Mouse (Mus musculus): Measurements from ENCODE around the gene Stub1. TPM values are rescaled to one million over a fixed set of nuclear protein-coding genes. Genes with fewer than 3 reads are reported as not detected.

The Stub1 gene
- polyA plus RNA-seq, 1 experiment from 2014 or later = 404 TPM

- Histone ChIP-seq H3K27ac (peak within 1 kb of the TSS; percentile 87), H3K36me3 (peaks cover 14% of the 10 kb centered on the region), H3K4me1 (peaks cover 46% of the 10 kb centered on the region), H3K9me3 (no peaks in the 10 kb centered on the region), H3K4me3 (peak within 1 kb of the TSS; percentile 80), H3K27me3 (ENCODE audit: insufficient read depth, poor library complexity, severe bottlenecking) (no peaks in the 10 kb centered on the region)
- DNase-seq (ENCODE audit: low spot score) = peak; percentile 95
- WGBS = under 1% methylated on average over 35 of the region's 35 CpGs
These were observed 36.2 kb downstream of the Stub1 start, which contains the start of gene Metrn for GRCm38 (mm10) chr17:25796951-25797369. TSS of gene Metrn (minus strand) at chr17:25797136.

- H3K27ac ChIP-seq = peak overlapping the region; percentile 87
- DNase-seq (ENCODE audit: low spot score) = no peak
These were observed 36.9 kb downstream of the Stub1 start for GRCm38 (mm10) chr17:25796211-25796771.

GRCm38 (mm10) chr17:25795609-25796092, 37.6 kb downstream of the Stub1 start, which contains the start of gene AC134908.4:
TSS of gene AC134908.4 (minus strand) at chr17:25795659.
- WGBS = 10% methylated on average over 6 of the region's 6 CpGs
- Histone ChIP-seq H3K27me3 (ENCODE audit: insufficient read depth, poor library complexity, severe bottlenecking) (no peaks in the 10 kb centered on the region), H3K4me3 (peak within 1 kb of the TSS; percentile 80), H3K27ac (peak within 1 kb of the TSS; percentile 87), H3K36me3 (peaks cover 15% of the 10 kb centered on the region), H3K4me1 (peaks cover 58% of the 10 kb centered on the region), H3K9me3 (no peaks in the 10 kb centered on the region)
- no peak for DNase-seq (ENCODE audit: low spot score)

More at GRCm38 (mm10) chr17:25796211-25796771, 36.9 kb downstream of the Stub1 start:
- Histone ChIP-seq H3K36me3 (peaks cover 14% of the 10 kb centered on the region), H3K4me3 (peak overlapping the region; percentile 80), H3K27me3 (ENCODE audit: insufficient read depth, poor library complexity, severe bottlenecking) (no peaks in the 10 kb centered on the region), H3K9me3 (no peaks in the 10 kb centered on the region), H3K4me1 (peaks cover 53% of the 10 kb centered on the region)
- WGBS = under 1% methylated on average over 37 of the region's 37 CpGs

GRCm38 (mm10) chr17:25794998-25795397, 38.2 kb downstream of the Stub1 start:
- peaks cover 19% of the 10 kb centered on the region for H3K36me3 ChIP-seq
- peak overlapping the region; percentile 87 for H3K27ac ChIP-seq
- H3K27me3 ChIP-seq (ENCODE audit: insufficient read depth, poor library complexity, severe bottlenecking) = no peaks in the 10 kb centered on the region
- no peak for DNase-seq (ENCODE audit: low spot score)
- WGBS = 87% methylated on average over 17 of the region's 17 CpGs
- no peaks in the 10 kb centered on the region for H3K9me3 ChIP-seq
- peak overlapping the region; percentile 80 for H3K4me3 ChIP-seq
- peaks cover 60% of the 10 kb centered on the region for H3K4me1 ChIP-seq

- DNase-seq (ENCODE audit: low spot score) = no peak
- 82% methylated on average over 13 of the region's 13 CpGs for WGBS
- Histone ChIP-seq H3K27ac (0 out of 2 replicates have a peak overlapping the region, but pooled peaks have one; percentile 22), H3K27me3 (ENCODE audit: insufficient read depth, poor library complexity, severe bottlenecking) (no peaks in the 10 kb centered on the region), H3K4me3 (no peak overlapping the region), H3K4me1 (peaks cover 60% of the 10 kb centered on the region), H3K9me3 (no peaks in the 10 kb centered on the region), H3K36me3 (peaks cover 27% of the 10 kb centered on the region)
These were observed 39.0 kb downstream of the Stub1 start for GRCm38 (mm10) chr17:25794197-25794596.

- WGBS = 4% methylated on average over 14 of the region's 14 CpGs
- peaks cover 61% of the 10 kb centered on the region for H3K4me1 ChIP-seq
- peaks cover 41% of the 10 kb centered on the region for H3K36me3 ChIP-seq
- no peaks in the 10 kb centered on the region for H3K27me3 ChIP-seq (ENCODE audit: insufficient read depth, poor library complexity, severe bottlenecking)
- peak within 1 kb of the TSS; percentile 79 for H3K4me3 ChIP-seq
- H3K27ac ChIP-seq = peak within 1 kb of the TSS; percentile 94
- no peaks in the 10 kb centered on the region for H3K9me3 ChIP-seq
- peak; percentile 88 for DNase-seq (ENCODE audit: low spot score)
These were observed 40.6 kb downstream of the Stub1 start, which contains the start of gene Fam173a for GRCm38 (mm10) chr17:25792615-25793014. TSS of gene Fam173a (minus strand) at chr17:25792901.

GRCm38 (mm10) chr17:25791843-25792527, 41.2 kb downstream of the Stub1 start:
- H3K4me3 ChIP-seq = peak overlapping the region; percentile 79
- H3K27me3 ChIP-seq (ENCODE audit: insufficient read depth, poor library complexity, severe bottlenecking) = no peaks in the 10 kb centered on the region
- H3K27ac ChIP-seq = peak overlapping the region; percentile 94
- DNase-seq (ENCODE audit: low spot score) = peak; percentile 92
- peaks cover 47% of the 10 kb centered on the region for H3K36me3 ChIP-seq
- WGBS = under 1% methylated on average over 45 of the region's 45 CpGs
- no peaks in the 10 kb centered on the region for H3K9me3 ChIP-seq
- H3K4me1 ChIP-seq = peaks cover 58% of the 10 kb centered on the region

- no peak for DNase-seq (ENCODE audit: low spot score)
- Histone ChIP-seq H3K27me3 (ENCODE audit: insufficient read depth, poor library complexity, severe bottlenecking) (no peaks in the 10 kb centered on the region), H3K36me3 (peaks cover 49% of the 10 kb centered on the region), H3K27ac (peak overlapping the region; percentile 94), H3K4me3 (peak overlapping the region; percentile 79), H3K9me3 (no peaks in the 10 kb centered on the region), H3K4me1 (peaks cover 57% of the 10 kb centered on the region)
- WGBS = 32% methylated on average over 19 of the region's 19 CpGs
These were observed 41.8 kb downstream of the Stub1 start for GRCm38 (mm10) chr17:25791320-25791842.

- Histone ChIP-seq H3K4me3 (no peak overlapping the region), H3K36me3 (peaks cover 57% of the 10 kb centered on the region)
These were observed 46.3 kb downstream of the Stub1 start for GRCm38 (mm10) chr17:25786781-25787504.

GRCm38 (mm10) chr17:25786280-25786679, 46.9 kb downstream of the Stub1 start, which contains the start of gene Ccdc78:
TSS of gene Ccdc78 (plus strand) at chr17:25786580.
- Histone ChIP-seq H3K27me3 (ENCODE audit: insufficient read depth, poor library complexity, severe bottlenecking) (no peaks in the 10 kb centered on the region), H3K4me3 (peak within 1 kb of the TSS; percentile 70), H3K4me1 (peaks cover 33% of the 10 kb centered on the region), H3K27ac (peak within 1 kb of the TSS; percentile 91), H3K36me3 (peaks cover 64% of the 10 kb centered on the region), H3K9me3 (no peaks in the 10 kb centered on the region)
- 76% methylated on average over 3 of the region's 3 CpGs for WGBS
- DNase-seq (ENCODE audit: low spot score) = no peak

More at GRCm38 (mm10) chr17:25786781-25787504, 46.3 kb downstream of the Stub1 start:
- WGBS = 90% methylated on average over 9 of the region's 9 CpGs
- H3K27ac ChIP-seq = no peak overlapping the region
- no peaks in the 10 kb centered on the region for H3K9me3 ChIP-seq
- no peaks in the 10 kb centered on the region for H3K27me3 ChIP-seq (ENCODE audit: insufficient read depth, poor library complexity, severe bottlenecking)
- H3K4me1 ChIP-seq = peaks cover 40% of the 10 kb centered on the region
- no peak for DNase-seq (ENCODE audit: low spot score)

GRCm38 (mm10) chr17:25785281-25785745, 47.9 kb downstream of the Stub1 start, which contains the start of gene Haghl:
TSS of gene Haghl (minus strand) at chr17:25785673.
- DNase-seq (ENCODE audit: low spot score) = peak; percentile 98
- under 1% methylated on average over 23 of the region's 23 CpGs for WGBS

More at GRCm38 (mm10) chr17:25785281-25785745, 47.9 kb downstream of the Stub1 start, which contains the start of gene Haghl:
- Histone ChIP-seq H3K36me3 (peaks cover 69% of the 10 kb centered on the region), H3K27ac (peak within 1 kb of the TSS; percentile 91), H3K9me3 (no peaks in the 10 kb centered on the region), H3K4me3 (peak within 1 kb of the TSS; percentile 70), H3K27me3 (ENCODE audit: insufficient read depth, poor library complexity, severe bottlenecking) (no peaks in the 10 kb centered on the region), H3K4me1 (peaks cover 26% of the 10 kb centered on the region)

All from heart, embryonic 10.5 days (tissue).